Mouse (Mus musculus) CD4-positive helper T cell, adult 2 months (primary cell): ENCODE measurements around the gene Sema4a.
"Not testable (repeated sequence)": the region's sequence is repeated elsewhere in the genome, so short reads cannot be mapped to it uniquely, and the experiment has no call there.

Experiments used
- DNase-seq: peaks from one replicate; pipeline ENCODE4 v3.0.0-alpha.2; 2012; ENCODE audit warnings: low read depth, missing footprints, low spot score

Gene Sema4a

GRCm38 (mm10) chr3:88436395-88437201 is 24.4 kb downstream of the Sema4a start:
- no peak for DNase-seq

DNA sequence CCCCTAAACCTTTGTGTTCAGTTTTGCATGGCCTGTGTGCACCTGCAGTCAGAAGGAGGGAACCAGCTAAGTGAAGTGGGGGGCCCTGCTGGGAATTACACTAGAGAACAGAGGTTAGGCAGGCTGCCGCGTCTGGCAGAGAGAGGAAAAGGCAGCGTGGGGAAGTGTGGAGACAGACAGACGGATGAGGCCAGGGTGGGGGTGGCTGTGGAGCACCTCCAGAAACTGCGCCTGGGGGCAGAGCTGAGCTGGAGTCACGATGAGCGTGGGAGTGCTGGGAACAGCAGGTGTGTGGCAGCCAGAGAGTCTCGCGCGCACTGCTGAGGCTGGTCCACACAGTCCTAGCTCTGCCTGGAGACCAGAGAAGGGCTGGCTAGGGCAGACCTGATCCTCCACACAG is 25.5 kb downstream of the Sema4a start:
- DNase-seq: no peak

GRCm38 (mm10) chr3:88428639-88429038 is 32.3 kb downstream of the Sema4a start:
- not testable (repeated sequence) for DNase-seq

GRCm38 (mm10) chr3:88427342-88427905 is 33.6 kb downstream of the Sema4a start:
- DNase-seq: no peak

DNA sequence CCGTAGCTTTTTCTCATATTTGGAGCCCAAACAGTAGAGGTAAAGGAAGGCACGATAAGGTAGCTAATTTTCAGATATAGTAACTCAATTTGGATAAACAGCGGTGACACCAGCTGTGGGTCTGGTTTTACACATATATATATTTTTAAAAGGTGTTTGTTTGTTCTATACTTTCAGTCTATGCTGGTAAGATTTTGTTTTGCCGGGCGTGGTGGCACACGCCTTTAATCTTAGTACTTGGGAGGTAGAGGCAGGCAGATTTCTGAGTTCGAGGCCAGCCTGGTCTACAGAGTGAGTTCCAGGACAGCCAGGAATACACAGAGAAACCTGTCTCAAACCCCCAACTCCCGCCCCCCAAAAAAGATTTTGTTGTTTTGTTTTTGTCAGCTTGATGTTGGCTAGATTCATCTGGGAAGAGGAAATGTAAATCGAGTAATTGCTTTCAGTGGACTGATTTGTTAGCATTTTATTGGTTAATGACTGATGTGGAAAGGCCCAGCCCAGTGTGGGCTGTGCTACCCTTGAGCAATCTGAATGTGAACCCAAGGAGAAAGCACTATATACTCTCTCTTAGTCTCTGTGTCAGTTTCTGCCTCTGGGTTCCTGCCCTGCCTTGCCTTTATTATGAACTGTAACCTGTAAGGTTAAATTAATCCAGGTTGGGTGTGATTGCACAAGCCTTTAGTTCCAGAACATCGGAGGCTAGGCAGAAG is 35.1 kb downstream of the Sema4a start:
- DNase-seq: no peak

GRCm38 (mm10) chr3:88425330-88425689 is 35.7 kb downstream of the Sema4a start:
- DNase-seq: no peak

GRCm38 (mm10) chr3:88424605-88425329 is 36.2 kb downstream of the Sema4a start, which contains the start of gene Slc25a44:
Gene Slc25a44 (minus strand): TSS chr3:88425139.
- DNase-seq: peak; percentile 97

GRCm38 (mm10) chr3:88422020-88422720 is 38.8 kb downstream of the Sema4a start:
- DNase-seq: no peak

DNA sequence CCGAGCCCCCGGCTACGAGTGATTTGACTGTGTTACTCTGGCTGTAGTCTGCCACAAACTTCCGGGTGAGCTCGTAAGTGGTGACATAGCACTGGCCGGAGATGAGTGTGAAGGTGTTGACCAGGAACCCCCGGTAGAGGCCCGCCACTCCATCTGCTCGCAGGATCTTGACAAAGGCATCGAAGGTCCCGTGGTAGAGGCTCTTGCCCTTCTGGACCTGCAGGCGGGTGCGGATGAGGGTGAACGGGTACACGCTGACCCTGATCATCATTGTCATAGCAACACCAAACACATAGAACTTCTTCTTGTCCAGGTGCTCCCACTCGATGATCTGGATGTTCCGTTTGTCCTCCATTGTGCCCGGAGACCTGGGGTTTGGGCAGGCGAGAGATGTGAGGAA is 40.2 kb downstream of the Sema4a start:
- no peak for DNase-seq

- DNase-seq: no peak
Measured at GRCm38 (mm10) chr3:88418016-88418415, 43.0 kb downstream of the Sema4a start.

DNA sequence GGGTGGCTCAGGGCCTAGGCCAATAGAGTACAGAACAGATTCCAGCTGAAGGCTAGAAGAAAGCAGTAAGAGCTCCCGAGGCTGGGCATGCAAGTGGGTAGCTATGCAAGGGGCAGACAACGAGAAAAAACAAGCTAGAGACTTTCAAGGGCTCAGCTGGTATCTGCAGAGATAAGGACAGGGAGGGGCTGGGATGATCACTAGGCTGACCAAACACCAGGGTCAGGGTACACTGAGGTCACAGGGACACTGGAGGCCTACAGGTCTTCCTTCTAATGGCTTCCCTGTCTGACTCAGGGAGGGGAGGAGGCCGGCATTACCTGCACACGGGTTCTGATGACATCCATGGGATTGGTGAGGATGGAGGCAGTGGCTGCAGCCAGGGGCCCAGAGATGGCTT is 45.3 kb downstream of the Sema4a start:
- DNase-seq: no peak

GRCm38 (mm10) chr3:88412636-88413035 is 48.3 kb downstream of the Sema4a start:
- no peak for DNase-seq

- DNase-seq: no peak
Measured at GRCm38 (mm10) chr3:88411681-88412080, 49.3 kb downstream of the Sema4a start.

GRCm38 (mm10) chr3:88410645-88411031 is 50.3 kb downstream of the Sema4a start:
- no peak for DNase-seq

DNA sequence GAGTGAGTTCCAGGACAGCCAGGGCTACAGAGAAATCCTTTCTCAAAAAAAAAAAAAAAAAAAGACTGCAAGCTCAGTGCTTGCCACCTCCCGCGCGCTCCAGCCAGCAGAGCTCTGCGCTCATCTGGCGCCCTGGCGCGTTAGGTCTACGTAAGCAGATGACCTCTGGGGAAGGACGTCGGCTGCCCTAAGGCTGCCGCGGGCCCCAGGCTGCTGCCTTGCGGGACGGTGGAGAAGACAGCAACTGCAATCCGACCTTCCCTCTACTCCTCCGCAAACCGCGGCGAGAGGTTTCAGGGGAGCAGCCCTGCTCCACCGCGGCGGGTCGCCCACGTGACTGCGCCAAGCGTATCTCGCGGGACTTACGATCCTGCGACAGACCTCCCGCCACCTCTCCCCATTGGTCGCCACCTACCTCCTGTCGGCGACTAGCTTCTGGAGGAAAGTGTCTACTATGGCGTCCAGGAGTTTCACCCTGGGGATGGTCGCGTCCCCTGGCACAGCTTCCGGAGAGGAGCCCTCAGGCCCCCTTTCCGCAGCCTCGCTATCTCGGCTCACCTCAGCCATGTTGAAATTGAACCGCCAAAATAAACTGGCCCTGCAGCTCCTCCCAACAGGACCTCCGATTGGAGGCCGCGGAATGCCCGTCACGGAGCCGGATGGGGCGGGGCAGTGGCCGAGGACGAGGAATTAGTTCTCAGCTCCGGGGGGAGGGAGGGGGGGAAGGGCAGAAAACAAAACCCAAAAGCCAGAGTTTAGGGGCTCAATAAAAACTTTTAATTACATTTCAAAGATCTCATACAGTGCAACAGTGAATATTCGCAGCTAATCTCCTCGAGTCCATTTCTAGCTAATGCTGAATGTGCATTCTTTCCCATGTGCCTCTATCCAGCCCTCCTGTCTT is 51.0 kb downstream of the Sema4a start, which contains the start of gene Pmf1:
Gene Pmf1, minus strand, starts transcription at position 591 of the 904 bp plus-strand sequence.
- peak; percentile 95 for DNase-seq

DNA sequence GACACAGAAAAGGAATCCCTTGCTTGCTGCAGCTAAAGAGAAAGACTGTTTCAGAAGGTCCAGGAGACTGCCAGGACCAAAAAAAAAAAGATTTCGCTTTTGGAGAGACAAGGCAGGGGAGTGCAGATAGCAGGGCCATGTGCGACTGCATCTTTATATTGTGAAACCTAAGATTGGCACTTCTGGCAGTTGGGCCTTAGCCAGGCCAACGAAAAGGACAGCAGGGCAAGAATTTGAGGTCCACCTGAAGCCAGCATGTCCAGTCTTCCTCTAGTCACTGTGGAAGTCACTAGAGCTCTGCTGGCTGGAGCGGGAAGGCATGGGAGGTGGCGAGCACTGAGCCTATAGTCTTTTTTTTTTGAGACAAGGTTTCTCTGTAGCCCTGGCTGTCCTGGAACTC is 52.0 kb downstream of the Sema4a start:
- DNase-seq: no peak

DNA sequence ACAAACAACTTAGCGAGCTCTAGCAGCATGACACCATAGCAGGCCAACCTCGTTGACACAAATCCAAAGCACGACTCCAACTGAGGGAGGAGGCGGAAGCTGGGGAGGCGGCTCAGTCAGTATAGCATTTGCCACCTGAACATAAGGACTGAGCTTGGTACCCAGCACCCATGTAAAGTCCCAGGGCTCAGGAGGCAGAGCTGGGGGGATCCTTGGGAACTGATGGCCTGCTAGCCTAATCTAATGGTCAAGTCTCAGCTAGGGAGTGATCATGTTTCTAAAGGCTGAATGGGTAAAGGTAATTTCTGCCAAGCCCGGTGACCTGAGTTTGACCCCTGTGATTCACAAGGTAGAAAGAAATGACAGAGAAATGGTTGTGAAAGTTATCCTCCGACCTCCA is 53.5 kb downstream of the Sema4a start:
- DNase-seq: no peak

GRCm38 (mm10) chr3:88407090-88407489 is 53.9 kb downstream of the Sema4a start:
- peak; percentile 82 for DNase-seq

- DNase-seq: no peak
Measured at GRCm38 (mm10) chr3:88403522-88404230, 57.3 kb downstream of the Sema4a start.

- DNase-seq: no peak
Measured at GRCm38 (mm10) chr3:88398666-88399065, 62.3 kb downstream of the Sema4a start.
